Mouse (Mus musculus) forebrain, embryonic 10.5 days (tissue): ENCODE data around the gene Slc4a11. TPM values are rescaled to one million over a fixed set of nuclear protein-coding genes. Genes with fewer than 3 reads are reported as not detected.
A peak's percentile ranks its signal among the peaks of the same experiment; 100 is the strongest.

Source experiments
- DNase-seq: peaks from one replicate; pipeline ENCODE4 v3.0.0-alpha.2; 2017; ENCODE audit warnings: low spot score; ENCODE audit errors: extremely low spot score
- H3K27ac ChIP-seq: fragments of 300-500 bp; sonication (generic); 2 replicates; pipeline ENCODE4 v1.5.1; 2016; ENCODE audit warnings: mild to moderate bottlenecking
- H3K27me3 ChIP-seq: fragments of 300-500 bp; sonication (generic); 2 replicates; pipeline ENCODE4 v1.6.1; 2016; ENCODE audit warnings: mild to moderate bottlenecking; ENCODE audit not compliant: poor library complexity, severe bottlenecking
- H3K36me3 ChIP-seq: fragments of 300-500 bp; sonication (generic); replicated peaks from 2 replicates; pipeline ENCODE4 v1.6.1; 2016; ENCODE audit warnings: mild to moderate bottlenecking, moderate library complexity
- H3K4me1 ChIP-seq: fragments of 300-500 bp; sonication (generic); 2 replicates; pipeline ENCODE4 v1.6.1; 2016
- H3K4me3 ChIP-seq: fragments of 300-500 bp; sonication (generic); 2 replicates; pipeline ENCODE4 v1.5.1; 2016; ENCODE audit warnings: mild to moderate bottlenecking, moderate library complexity
- H3K9me3 ChIP-seq: fragments of 300-500 bp; sonication (generic); 2 replicates; pipeline ENCODE4 v1.6.1; 2016; ENCODE audit warnings: mild to moderate bottlenecking, moderate library complexity
- WGBS: fragments of 180-500 bp; shearing (Covaris S2); methylation state at CpG from one replicate; pipeline ENCODE4 v1.1.7; 2016; 5-methylcytosine and 5-hydroxymethylcytosine counted together
- polyA plus RNA-seq: library from polyadenylated mRNA; unstranded; fragments of >200 nt; fragmentation: Nextera tagmentation; extraction: Ambion mirVana; gene quantifications from 2 replicates; pipeline ENCODE4 v1.2.1, GENCODE M21; 2016

Slc4a11 gene
- polyA plus RNA-seq, 1 experiment from 2014 or later = 0.71 TPM

- peak overlapping the region; percentile 76; the same call in 1 of the 2 replicates for H3K4me3 ChIP-seq
- no peak overlapping the region for H3K27ac ChIP-seq
- H3K4me1 ChIP-seq = peaks cover 28% of the 10 kb centered on the region
- H3K9me3 ChIP-seq = no peaks in the 10 kb centered on the region
- H3K36me3 ChIP-seq = 0 out of 2 replicates have a peak, but pooled peaks cover 4% of the 10 kb centered on the region
- peaks cover 58% of the 10 kb centered on the region for H3K27me3 ChIP-seq
- DNase-seq = no peak
- WGBS = 77% methylated on average over 6 of the region's 6 CpGs
Observed at GRCm38 (mm10) chr2:130641351-130642025, 55.8 kb downstream of the Slc4a11 start.

- Histone ChIP-seq H3K27me3 (peaks cover 80% of the 10 kb centered on the region), H3K4me3 (no peak overlapping the region), H3K27ac (no peak overlapping the region), H3K4me1 (peaks cover 50% of the 10 kb centered on the region), H3K9me3 (no peaks in the 10 kb centered on the region), H3K36me3 (0 out of 2 replicates have a peak, but pooled peaks cover 11% of the 10 kb centered on the region)
- 80% methylated on average over 6 of the region's 6 CpGs for WGBS
- DNase-seq = no peak
Observed at GRCm38 (mm10) chr2:130639276-130639675, 58.0 kb downstream of the Slc4a11 start.

GRCm38 (mm10) chr2:130638101-130638611 is 59.2 kb downstream of the Slc4a11 start:
- Histone ChIP-seq H3K9me3 (no peaks in the 10 kb centered on the region), H3K4me3 (no peak overlapping the region), H3K27me3 (peaks cover 91% of the 10 kb centered on the region), H3K36me3 (0 out of 2 replicates have a peak, but pooled peaks cover 11% of the 10 kb centered on the region), H3K27ac (no peak overlapping the region), H3K4me1 (peaks cover 60% of the 10 kb centered on the region)
- 26% methylated on average over 16 of the region's 16 CpGs for WGBS
- no peak for DNase-seq

- no peak for DNase-seq
- Histone ChIP-seq H3K27ac (peak overlapping the region; percentile 16; the same call in 1 of the 2 replicates), H3K36me3 (0 out of 2 replicates have a peak, but pooled peaks cover 11% of the 10 kb centered on the region), H3K4me1 (peaks cover 53% of the 10 kb centered on the region), H3K9me3 (no peaks in the 10 kb centered on the region), H3K4me3 (peak overlapping the region; percentile 51), H3K27me3 (peaks cover 96% of the 10 kb centered on the region)
- 7% methylated on average over 21 of the region's 21 CpGs for WGBS
Observed at GRCm38 (mm10) chr2:130635847-130636246, 61.5 kb downstream of the Slc4a11 start.

GRCm38 (mm10) chr2:130634739-130635411 is 62.4 kb downstream of the Slc4a11 start:
- Histone ChIP-seq H3K27ac (peak overlapping the region; percentile 70), H3K9me3 (no peaks in the 10 kb centered on the region), H3K27me3 (peaks cover 86% of the 10 kb centered on the region), H3K36me3 (0 out of 2 replicates have a peak, but pooled peaks cover 11% of the 10 kb centered on the region), H3K4me1 (peaks cover 57% of the 10 kb centered on the region), H3K4me3 (peak overlapping the region; percentile 51)
- DNase-seq = peak; percentile 53
- under 1% methylated on average over 38 of the region's 38 CpGs for WGBS

Other genes starting within 250 kb of the Slc4a11 start
- 89.1 and 90.6 TPM in 2 replicates for gene Ptpra, start 247.2 kb downstream of the Slc4a11 start, polyA plus RNA-seq
- 88.5 and 92.8 TPM in 2 replicates for gene Mrps26, start 133.8 kb downstream of the Slc4a11 start, polyA plus RNA-seq
- gene Oxt, start 121.3 kb downstream of the Slc4a11 start, polyA plus RNA-seq = 0.64 TPM in 1 of 2 replicates, not detected in the other
- not detected in 2 replicates for gene Avp, start 115.0 kb downstream of the Slc4a11 start, polyA plus RNA-seq
- 21.4 and 22.7 TPM in 2 replicates for gene Fastkd5, start 67.5 kb downstream of the Slc4a11 start, polyA plus RNA-seq
- 21.9 and 22.0 TPM in 2 replicates for gene Ubox5, start 67.5 kb downstream of the Slc4a11 start, polyA plus RNA-seq
- gene Lzts3, start 54.7 kb downstream of the Slc4a11 start, polyA plus RNA-seq = 3.4 and 3.8 TPM in 2 replicates
- gene Ddrgk1, start 32.9 kb downstream of the Slc4a11 start, polyA plus RNA-seq = 44.7 and 46.9 TPM in 2 replicates
- gene Itpa, start 29.9 kb downstream of the Slc4a11 start, polyA plus RNA-seq = 154 and 156 TPM in 2 replicates
- 23.9 and 24.3 TPM in 2 replicates for gene 4930402H24Rik, start 208.9 kb upstream of the Slc4a11 start, polyA plus RNA-seq
- 5.4 and 6.6 TPM in 2 replicates for gene Atrn, start 209.0 kb upstream of the Slc4a11 start, polyA plus RNA-seq